Mouse (Mus musculus) lung, embryonic 15.5 days (tissue): ENCODE results near the gene Pdss2. TPM values are rescaled to one million over a fixed set of nuclear protein-coding genes. Genes with fewer than 3 reads are reported as not detected.
A peak's percentile ranks its signal among the peaks of the same experiment; 100 is the strongest.

Experiments used
- ATAC-seq: fragments of 200-750 bp; cut with Nextera tagmentation; 2 replicates; pipeline ENCODE4 v1.8.0; 2017; ENCODE audit warnings: moderate number of reproducible peaks, borderline replicate concordance; ENCODE audit not compliant: low FRiP score, low TSS enrichment; ENCODE audit errors: extremely low read depth
- H3K27ac ChIP-seq: fragments of 300-500 bp; sonication (generic); 2 replicates; pipeline ENCODE4 v1.5.1; 2015; ENCODE audit warnings: moderate library complexity, mild to moderate bottlenecking, inconsistent platforms
- H3K27me3 ChIP-seq: fragments of 300-500 bp; sonication (generic); 2 replicates; pipeline ENCODE4 v1.6.1; 2015; ENCODE audit warnings: inconsistent platforms
- H3K36me3 ChIP-seq: fragments of 300-500 bp; sonication (generic); 2 replicates; pipeline ENCODE4 v1.6.1; 2015; ENCODE audit warnings: inconsistent platforms
- H3K4me1 ChIP-seq: fragments of 300-500 bp; sonication (generic); 2 replicates; pipeline ENCODE4 v1.6.1; 2015; ENCODE audit warnings: inconsistent platforms
- H3K4me2 ChIP-seq: fragments of 300-500 bp; sonication (generic); 2 replicates; pipeline ENCODE4 v1.6.1; 2015; ENCODE audit warnings: inconsistent platforms, mild to moderate bottlenecking, moderate library complexity
- H3K4me3 ChIP-seq: fragments of 300-500 bp; sonication (generic); 2 replicates; pipeline ENCODE4 v1.5.1; 2015; ENCODE audit warnings: mild to moderate bottlenecking, inconsistent platforms
- H3K9ac ChIP-seq: fragments of 300-500 bp; sonication (generic); 2 replicates; pipeline ENCODE4 v1.6.1; 2015; ENCODE audit warnings: inconsistent platforms
- H3K9me3 ChIP-seq: fragments of 300-500 bp; sonication (generic); 2 replicates; pipeline ENCODE4 v1.6.1; 2016; ENCODE audit warnings: inconsistent platforms
- WGBS: fragments of 180-500 bp; shearing (Covaris S2); methylation state at CpG from one replicate; pipeline ENCODE4 v1.1.7; 2015; 5-methylcytosine and 5-hydroxymethylcytosine counted together
- polyA plus RNA-seq: library from polyadenylated mRNA; unstranded; fragments of >200 nt; fragmentation: Nextera tagmentation; extraction: Ambion mirVana; gene quantifications from 2 replicates; pipeline ENCODE4 v1.2.1, GENCODE M21; 2015

Pdss2 gene
- polyA plus RNA-seq, 1 experiment from 2014 or later = 11.9 TPM

DNA sequence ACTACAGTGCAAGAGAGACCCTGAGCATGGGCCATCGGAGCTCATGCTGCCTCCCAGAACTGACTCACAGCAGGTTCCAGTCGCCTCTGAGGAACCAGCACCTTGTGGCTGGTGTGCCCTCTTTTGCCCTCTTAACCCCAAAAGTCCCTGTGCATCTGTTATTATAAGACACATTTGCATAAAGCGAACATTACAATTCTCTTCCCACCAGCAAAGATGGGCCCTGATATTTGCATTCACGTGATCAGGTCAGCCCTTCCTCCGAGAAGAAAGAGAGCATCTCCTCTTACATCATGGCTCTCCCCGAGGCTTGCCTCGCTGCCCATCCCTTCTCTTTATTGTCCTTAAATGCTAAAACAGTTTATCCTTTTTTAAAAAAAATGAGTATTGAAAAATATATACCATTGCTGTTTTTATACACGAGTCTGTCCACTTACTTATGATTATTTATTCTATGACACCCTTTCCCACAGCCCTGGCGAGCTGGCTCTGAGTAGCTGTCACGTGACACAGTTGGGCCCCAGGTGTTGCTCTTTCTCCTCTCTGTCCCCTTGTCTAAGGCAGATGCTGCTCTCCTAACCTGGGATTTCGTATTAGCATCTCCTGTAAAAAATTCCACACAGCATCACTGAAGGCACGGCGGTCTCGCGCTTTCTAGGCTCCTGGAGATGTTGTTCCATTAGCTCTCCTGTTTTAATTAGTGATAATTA is 200.9 kb downstream of the Pdss2 start:
- ATAC-seq = no peak
- H3K4me3 ChIP-seq = no peak overlapping the region
- 66% methylated on average over 15 of the region's 15 CpGs for WGBS
- no peaks in the 10 kb centered on the region for H3K36me3 ChIP-seq
- H3K9ac ChIP-seq = no peak overlapping the region
- no peaks in the 10 kb centered on the region for H3K9me3 ChIP-seq
- H3K27me3 ChIP-seq = no peaks in the 10 kb centered on the region
- no peaks in the 10 kb centered on the region for H3K4me1 ChIP-seq
- H3K27ac ChIP-seq = no peak overlapping the region
- H3K4me2 ChIP-seq = no peak overlapping the region

DNA sequence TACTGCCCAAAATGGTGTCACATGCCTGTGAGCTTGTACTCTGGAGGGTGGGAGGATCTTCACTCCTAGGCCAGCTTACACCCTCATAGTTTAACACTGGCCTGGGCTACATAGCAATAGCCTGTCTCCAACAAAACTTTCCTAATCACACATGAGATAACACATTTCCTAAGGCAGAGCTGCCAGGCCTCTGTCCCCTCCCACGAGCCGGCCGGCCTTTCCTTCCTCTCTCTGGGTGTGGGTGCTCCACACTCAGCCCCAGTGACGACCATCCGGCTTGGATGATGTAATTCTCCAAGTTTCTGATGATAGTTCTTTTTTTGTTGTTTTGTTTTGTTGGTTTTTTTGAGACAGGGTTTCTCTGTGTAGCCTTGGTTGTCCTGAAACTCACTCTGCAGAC is 203.3 kb downstream of the Pdss2 start:
- Histone ChIP-seq H3K4me1 (no peaks in the 10 kb centered on the region), H3K9me3 (no peaks in the 10 kb centered on the region), H3K4me2 (no peak overlapping the region), H3K9ac (no peak overlapping the region), H3K27ac (no peak overlapping the region), H3K4me3 (no peak overlapping the region), H3K36me3 (no peaks in the 10 kb centered on the region), H3K27me3 (no peaks in the 10 kb centered on the region)
- WGBS = 56% methylated on average over 5 of the region's 5 CpGs
- no peak for ATAC-seq

DNA sequence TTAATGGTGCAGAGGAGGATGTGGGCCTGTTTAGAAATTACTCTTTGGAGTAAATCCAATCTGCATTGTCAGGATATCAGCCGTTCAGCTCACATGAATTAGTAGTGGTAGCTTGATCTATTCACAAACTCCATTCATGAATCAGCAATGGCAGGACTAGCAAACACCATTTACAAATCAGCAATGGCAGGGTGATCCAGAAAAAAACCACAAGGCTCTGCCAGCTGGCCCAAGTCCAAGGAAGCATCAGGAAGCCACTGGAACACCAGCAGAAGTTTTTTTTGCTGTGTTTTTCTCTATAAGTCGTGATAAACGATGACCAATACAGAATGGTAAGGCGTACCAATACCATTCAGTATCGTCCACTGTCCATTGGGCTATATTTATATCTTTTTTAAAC is 209.3 kb downstream of the Pdss2 start:
- Histone ChIP-seq H3K4me1 (no peaks in the 10 kb centered on the region), H3K9ac (no peak overlapping the region), H3K27ac (no peak overlapping the region), H3K4me3 (no peak overlapping the region), H3K4me2 (no peak overlapping the region), H3K27me3 (no peaks in the 10 kb centered on the region), H3K36me3 (no peaks in the 10 kb centered on the region), H3K9me3 (no peaks in the 10 kb centered on the region)
- no peak for ATAC-seq
- 86% methylated on average over 5 of the region's 5 CpGs for WGBS

DNA sequence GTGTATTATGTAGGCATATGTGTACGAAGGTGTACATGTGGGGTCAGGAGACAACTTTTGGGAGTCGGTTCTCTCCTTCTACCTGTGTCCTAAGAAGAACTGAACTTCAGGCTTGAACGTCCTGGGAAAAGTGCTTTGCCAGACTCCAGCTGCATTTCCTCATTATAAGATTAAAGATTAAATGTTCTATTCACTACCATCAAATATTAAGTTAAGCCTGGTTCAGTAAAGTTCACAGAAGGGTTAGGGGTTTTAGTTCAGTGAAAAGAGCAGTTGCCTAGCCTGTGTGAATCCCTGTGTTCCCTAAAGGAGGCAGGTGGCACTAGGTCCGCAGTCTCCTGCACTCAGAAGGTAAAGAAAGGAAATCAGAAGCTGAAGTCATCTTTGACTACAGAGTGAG is 213.0 kb downstream of the Pdss2 start:
- H3K36me3 ChIP-seq = no peaks in the 10 kb centered on the region
- H3K9me3 ChIP-seq = no peaks in the 10 kb centered on the region
- H3K4me1 ChIP-seq = 0 out of 2 replicates have a peak, but pooled peaks cover 3% of the 10 kb centered on the region
- H3K4me3 ChIP-seq = no peak overlapping the region
- no peak overlapping the region for H3K4me2 ChIP-seq
- H3K9ac ChIP-seq = no peak overlapping the region
- H3K27ac ChIP-seq = no peak overlapping the region
- no peaks in the 10 kb centered on the region for H3K27me3 ChIP-seq
- ATAC-seq = no peak
- 86% methylated on average over 4 of the region's 4 CpGs for WGBS

DNA sequence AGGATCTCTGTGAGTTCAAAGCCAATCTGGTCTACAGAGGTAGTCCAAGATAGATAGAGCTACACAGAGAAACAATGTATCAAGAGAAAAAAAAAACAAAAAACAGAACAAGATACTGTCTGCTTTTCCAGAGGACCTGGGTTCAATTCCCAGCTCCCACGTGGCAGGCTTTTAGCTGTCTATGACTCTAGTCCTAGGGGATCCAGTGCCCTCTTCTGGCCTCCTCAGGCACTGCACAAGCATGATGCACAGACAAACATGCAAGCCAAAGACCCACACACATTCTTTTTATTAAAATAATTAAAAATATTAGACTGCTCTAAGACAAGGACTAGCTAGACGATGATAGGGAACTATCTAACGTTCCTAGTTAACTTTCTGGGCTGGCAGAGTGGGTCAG is 214.5 kb downstream of the Pdss2 start:
- H3K36me3 ChIP-seq = no peaks in the 10 kb centered on the region
- 0 out of 2 replicates have a peak, but pooled peaks cover 6% of the 10 kb centered on the region for H3K4me1 ChIP-seq
- 80% methylated on average over 3 of the region's 3 CpGs for WGBS
- H3K27me3 ChIP-seq = no peaks in the 10 kb centered on the region
- H3K4me3 ChIP-seq = no peak overlapping the region
- ATAC-seq = no peak
- H3K27ac ChIP-seq = no peak overlapping the region
- no peak overlapping the region for H3K4me2 ChIP-seq
- H3K9me3 ChIP-seq = no peaks in the 10 kb centered on the region
- no peak overlapping the region for H3K9ac ChIP-seq

DNA sequence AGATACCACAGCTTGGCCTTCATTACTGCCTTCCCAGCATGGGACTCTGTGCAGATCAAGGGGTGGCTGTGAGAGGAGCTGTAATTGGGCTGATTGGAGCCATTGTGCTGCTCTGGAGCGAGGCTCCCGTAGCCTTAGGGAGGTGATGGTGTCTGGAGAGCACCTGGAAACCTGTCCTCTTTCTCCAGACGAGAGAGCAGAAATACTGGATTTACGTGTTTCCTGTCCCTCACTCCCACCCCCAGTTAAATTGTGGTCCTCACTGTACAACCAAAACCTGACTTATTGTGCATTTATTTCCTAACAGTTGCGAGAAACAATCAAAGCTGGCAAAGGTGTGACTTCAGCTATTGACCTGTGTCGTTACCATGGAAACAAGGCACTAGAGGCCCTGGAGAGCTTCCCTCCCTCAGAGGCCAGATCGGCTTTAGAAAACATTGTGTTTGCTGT is 218.2 kb downstream of the Pdss2 start:
- no peak overlapping the region for H3K4me3 ChIP-seq
- H3K9me3 ChIP-seq = no peaks in the 10 kb centered on the region
- H3K27ac ChIP-seq = no peak overlapping the region
- H3K27me3 ChIP-seq = no peaks in the 10 kb centered on the region
- 37% methylated on average over 7 of the region's 7 CpGs for WGBS
- ATAC-seq = no peak
- H3K4me1 ChIP-seq = peaks cover 10% of the 10 kb centered on the region; the same call in 1 of the 2 replicates
- H3K36me3 ChIP-seq = no peaks in the 10 kb centered on the region
- H3K9ac ChIP-seq = no peak overlapping the region
- H3K4me2 ChIP-seq = peak overlapping the region; percentile 10; the same call in 1 of the 2 replicates

DNA sequence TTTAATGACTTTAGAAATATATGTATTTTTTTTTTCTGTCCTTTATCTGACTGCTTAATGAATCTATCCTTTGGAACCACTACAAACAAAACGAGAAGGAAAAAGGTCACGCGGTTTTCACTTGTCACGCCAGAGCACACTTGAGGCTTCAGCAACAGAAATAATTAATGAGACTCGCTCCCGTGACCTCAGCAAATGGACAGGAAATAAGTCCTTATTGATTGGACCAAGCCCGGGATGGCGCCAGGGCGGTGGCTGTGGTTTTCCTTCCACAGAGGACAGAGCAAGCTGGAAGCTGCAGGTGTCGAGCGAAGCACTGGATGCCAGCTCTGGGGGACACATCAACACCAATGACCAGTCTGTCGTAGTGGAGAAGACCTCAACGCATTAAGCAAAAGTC is 218.8 kb downstream of the Pdss2 start:
- Histone ChIP-seq H3K36me3 (no peaks in the 10 kb centered on the region), H3K9me3 (no peaks in the 10 kb centered on the region), H3K27me3 (no peaks in the 10 kb centered on the region), H3K4me3 (no peak overlapping the region), H3K27ac (no peak overlapping the region), H3K9ac (no peak overlapping the region), H3K4me1 (peaks cover 10% of the 10 kb centered on the region; the same call in 1 of the 2 replicates), H3K4me2 (no peak overlapping the region)
- 34% methylated on average over 13 of the region's 13 CpGs for WGBS
- no peak for ATAC-seq

DNA sequence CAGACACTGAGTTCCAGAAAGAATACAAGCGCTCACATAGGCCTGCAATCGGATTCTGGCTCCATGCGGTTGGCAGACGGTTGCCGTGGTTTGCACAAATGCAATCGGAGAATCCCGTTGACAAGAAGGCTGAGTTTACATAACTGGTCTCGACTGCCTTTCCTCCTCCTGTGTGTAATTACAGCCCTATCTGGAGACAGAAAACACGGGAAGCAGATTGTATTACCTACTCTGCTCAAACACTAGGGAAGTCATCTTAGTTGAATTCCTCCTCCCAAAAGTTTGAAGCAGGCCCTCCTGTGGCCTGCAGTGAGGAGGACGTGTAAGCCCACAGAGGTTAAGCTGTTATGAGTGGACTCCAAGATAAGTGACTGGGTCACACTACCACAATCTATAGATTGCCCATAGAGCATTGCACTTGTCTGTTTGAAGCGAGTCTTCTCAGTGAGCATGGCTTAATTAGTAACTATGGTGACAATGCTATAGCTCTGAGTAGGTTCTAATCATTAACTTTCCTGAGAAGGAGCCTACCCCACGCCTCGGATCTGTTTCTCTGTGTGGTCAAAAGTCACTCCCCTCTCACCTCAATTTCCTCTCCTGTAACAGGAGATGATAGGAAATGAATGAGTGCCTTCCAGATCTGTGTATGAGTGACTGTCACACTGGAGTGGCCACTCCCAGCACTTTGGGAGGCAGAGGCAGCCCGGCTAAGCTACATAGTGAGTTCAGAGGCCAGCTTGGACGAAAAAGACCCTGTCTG is 219.9 kb downstream of the Pdss2 start:
- H3K27ac ChIP-seq = no peak overlapping the region

DNA sequence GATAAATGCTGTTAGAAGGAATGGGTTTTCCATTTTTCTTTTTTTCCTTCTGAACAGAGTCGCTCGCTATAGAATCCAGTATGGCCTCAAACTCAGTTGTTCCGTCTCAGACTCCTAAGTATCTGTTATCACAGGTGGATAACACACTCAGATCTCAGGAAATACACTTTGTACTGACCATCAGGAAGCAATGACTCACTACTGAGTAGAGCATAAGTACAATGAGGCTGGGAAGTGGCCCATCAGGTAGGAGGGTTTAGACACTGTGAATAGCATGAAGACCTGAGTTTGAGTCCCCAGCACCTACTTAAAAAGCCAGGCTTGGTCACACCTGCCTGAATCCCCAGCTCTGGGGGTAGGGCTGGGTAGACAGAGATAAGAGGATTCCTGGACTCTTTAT is 227.4 kb downstream of the Pdss2 start:
- Histone ChIP-seq H3K27me3 (no peaks in the 10 kb centered on the region), H3K36me3 (no peaks in the 10 kb centered on the region), H3K4me3 (no peak overlapping the region), H3K9ac (no peak overlapping the region), H3K4me1 (0 out of 2 replicates have a peak, but pooled peaks cover 3% of the 10 kb centered on the region), H3K27ac (no peak overlapping the region), H3K4me2 (no peak overlapping the region), H3K9me3 (no peaks in the 10 kb centered on the region)
- no peak for ATAC-seq
- 78% methylated on average over 3 of the region's 3 CpGs for WGBS

More for the DNA sequence above, 219.9 kb downstream of the Pdss2 start:
- WGBS = 47% methylated on average over 15 of the region's 15 CpGs
- H3K9ac ChIP-seq = no peak overlapping the region
- no peaks in the 10 kb centered on the region for H3K9me3 ChIP-seq
- no peak for ATAC-seq
- H3K4me3 ChIP-seq = no peak overlapping the region
- no peak overlapping the region for H3K4me2 ChIP-seq
- peaks cover 10% of the 10 kb centered on the region; the same call in 1 of the 2 replicates for H3K4me1 ChIP-seq
- no peaks in the 10 kb centered on the region for H3K27me3 ChIP-seq
- H3K36me3 ChIP-seq = no peaks in the 10 kb centered on the region

DNA sequence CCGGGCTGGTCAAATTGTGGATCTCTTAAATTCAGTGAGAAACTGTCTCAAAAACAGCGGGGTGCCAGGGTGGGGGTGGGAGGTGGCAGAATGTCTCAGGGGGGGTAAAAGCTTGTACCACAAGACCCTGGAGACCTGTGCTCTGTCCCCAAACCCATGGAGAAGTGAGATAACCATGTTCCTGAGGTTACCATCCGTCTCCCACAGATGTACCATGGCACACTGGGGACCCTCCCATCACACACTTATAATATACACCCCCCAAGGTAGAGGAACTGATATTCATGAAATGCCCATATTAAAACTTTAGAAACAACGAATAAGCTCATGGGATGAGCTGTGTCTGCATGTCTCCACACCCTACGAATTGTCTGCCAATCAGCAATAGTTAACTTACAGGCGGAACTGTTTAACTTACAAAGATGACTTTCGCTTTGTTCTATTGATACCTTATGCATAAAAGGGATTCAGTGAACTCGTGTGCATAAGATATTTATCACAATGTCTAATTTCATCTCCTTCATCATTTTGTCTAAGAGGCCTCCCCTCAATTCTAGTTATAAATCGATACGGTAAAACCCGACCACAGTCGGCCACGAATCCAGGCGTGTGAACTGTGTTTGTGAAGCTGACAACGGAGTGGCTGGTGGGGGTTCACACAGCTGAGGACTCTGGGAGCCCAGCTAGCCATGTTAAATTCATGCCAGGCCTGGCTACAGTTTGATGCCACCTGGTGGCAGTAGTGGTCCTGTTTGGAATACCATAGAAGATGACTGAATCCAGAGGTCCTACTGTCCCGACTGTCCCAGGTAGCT is 230.8 kb downstream of the Pdss2 start:
- Histone ChIP-seq H3K9me3 (no peaks in the 10 kb centered on the region), H3K27ac (no peak overlapping the region), H3K27me3 (no peaks in the 10 kb centered on the region), H3K9ac (no peak overlapping the region), H3K4me2 (peak overlapping the region; percentile 49), H3K36me3 (no peaks in the 10 kb centered on the region), H3K4me3 (peak overlapping the region; percentile 26), H3K4me1 (0 out of 2 replicates have a peak, but pooled peaks cover 3% of the 10 kb centered on the region)
- ATAC-seq = peak; percentile 57; the same call in 1 of the 2 replicates
- 22% methylated on average over 16 of the region's 16 CpGs for WGBS

DNA sequence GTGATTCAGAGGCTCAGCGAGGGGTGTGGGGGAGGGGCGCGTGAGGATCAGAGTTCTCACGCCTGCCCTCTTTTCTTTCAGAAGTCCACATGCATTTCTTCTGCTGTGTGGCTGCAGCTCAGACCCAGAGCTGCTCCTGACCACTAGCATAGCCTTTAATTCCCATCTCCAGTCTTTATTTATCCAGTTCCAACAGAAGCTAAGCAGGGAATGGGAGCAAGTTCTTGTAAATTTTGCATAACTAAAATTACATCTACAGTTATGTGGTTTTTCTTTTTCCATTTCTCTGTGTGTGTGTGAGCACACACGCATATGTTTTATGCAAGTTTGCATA is 231.3 kb downstream of the Pdss2 start:
- H3K27me3 ChIP-seq = no peaks in the 10 kb centered on the region
- no peak overlapping the region for H3K27ac ChIP-seq
- no peak overlapping the region for H3K9ac ChIP-seq
- WGBS = 15% methylated on average over 5 of the region's 5 CpGs
- no peaks in the 10 kb centered on the region for H3K36me3 ChIP-seq
- H3K4me1 ChIP-seq = 0 out of 2 replicates have a peak, but pooled peaks cover 3% of the 10 kb centered on the region
- H3K4me2 ChIP-seq = peak overlapping the region; percentile 49
- H3K9me3 ChIP-seq = no peaks in the 10 kb centered on the region
- ATAC-seq = no peak
- peak overlapping the region; percentile 26 for H3K4me3 ChIP-seq
